Mouse (Mus musculus): ENCODE data around the gene Rab3d. TPM values are rescaled to one million over a fixed set of nuclear protein-coding genes. Genes with fewer than 3 reads are reported as not detected.
A peak's percentile ranks its signal among the peaks of the same experiment; 100 is the strongest.

The Rab3d gene
- polyA plus RNA-seq, 1 experiment from 2014 or later = 5.3 TPM

- no peaks in the 10 kb centered on the region for H3K9me3 ChIP-seq
- no peak overlapping the region for H3K4me3 ChIP-seq
- no peak overlapping the region for H3K27ac ChIP-seq
- peaks cover 23% of the 10 kb centered on the region for H3K36me3 ChIP-seq (replicated peaks)
- DNase-seq (ENCODE audit: extremely low spot score, low spot score) = no peak
- peaks cover 24% of the 10 kb centered on the region for H3K4me1 ChIP-seq
- 0 out of 2 replicates have a peak, but pooled peaks cover under 1% of the 10 kb centered on the region for H3K27me3 ChIP-seq (ENCODE audit: poor library complexity, severe bottlenecking)
- WGBS = 88% methylated on average over 4 of the region's 4 CpGs
Observed at GRCm38 (mm10) chr9:21923036-21923435, 5.0 kb upstream of the Rab3d start.

- 22% methylated on average over 5 of the region's 5 CpGs for WGBS
- DNase-seq (ENCODE audit: extremely low spot score, low spot score) = no peak
- H3K4me1 ChIP-seq = peaks cover 15% of the 10 kb centered on the region
- peak overlapping the region; percentile 73; the same call in 1 of the 2 replicates for H3K4me3 ChIP-seq
- H3K36me3 ChIP-seq (replicated peaks) = peaks cover 8% of the 10 kb centered on the region
- H3K27ac ChIP-seq = no peak overlapping the region
- no peaks in the 10 kb centered on the region for H3K9me3 ChIP-seq
- peaks cover 39% of the 10 kb centered on the region for H3K27me3 ChIP-seq (ENCODE audit: poor library complexity, severe bottlenecking)
Observed at GRCm38 (mm10) chr9:21918692-21919384, 846 bp upstream of the Rab3d start.

GRCm38 (mm10) chr9:21917493-21918034 is 428 bp downstream of the Rab3d start:
- 2% methylated on average over 35 of the region's 35 CpGs for WGBS
- H3K9me3 ChIP-seq = no peaks in the 10 kb centered on the region
- H3K27me3 ChIP-seq (ENCODE audit: poor library complexity, severe bottlenecking) = peaks cover 39% of the 10 kb centered on the region
- peaks cover 15% of the 10 kb centered on the region for H3K4me1 ChIP-seq
- H3K4me3 ChIP-seq = peak overlapping the region; percentile 73
- peak; percentile 24 for DNase-seq (ENCODE audit: extremely low spot score, low spot score)
- peaks cover 7% of the 10 kb centered on the region; the same call in 1 of the 2 replicates for H3K36me3 ChIP-seq (replicated peaks)
- peak overlapping the region; percentile 79 for H3K27ac ChIP-seq

- Histone ChIP-seq H3K9me3 (no peaks in the 10 kb centered on the region), H3K36me3 (replicated peaks) (peaks cover 7% of the 10 kb centered on the region; the same call in 1 of the 2 replicates), H3K4me3 (peak overlapping the region; percentile 73), H3K4me1 (peaks cover 15% of the 10 kb centered on the region), H3K27ac (no peak overlapping the region), H3K27me3 (ENCODE audit: poor library complexity, severe bottlenecking) (peaks cover 39% of the 10 kb centered on the region)
- 83% methylated on average over 3 of the region's 3 CpGs for WGBS
- no peak for DNase-seq (ENCODE audit: extremely low spot score, low spot score)
Observed at GRCm38 (mm10) chr9:21916851-21917492, 1.0 kb downstream of the Rab3d start.

GRCm38 (mm10) chr9:21909474-21910223 is 8.3 kb downstream of the Rab3d start:
- no peak overlapping the region for H3K4me3 ChIP-seq
- no peaks in the 10 kb centered on the region for H3K9me3 ChIP-seq
- H3K27ac ChIP-seq = no peak overlapping the region
- peaks cover 9% of the 10 kb centered on the region for H3K27me3 ChIP-seq (ENCODE audit: poor library complexity, severe bottlenecking)
- 81% methylated on average over 10 of the region's 10 CpGs for WGBS
- no peaks in the 10 kb centered on the region for H3K36me3 ChIP-seq (replicated peaks)
- no peaks in the 10 kb centered on the region for H3K4me1 ChIP-seq
- DNase-seq (ENCODE audit: extremely low spot score, low spot score) = no peak

GRCm38 (mm10) chr9:21908216-21908615 is 9.8 kb downstream of the Rab3d start:
- H3K27me3 ChIP-seq (ENCODE audit: poor library complexity, severe bottlenecking) = peaks cover 13% of the 10 kb centered on the region; the same call in 1 of the 2 replicates
- H3K36me3 ChIP-seq (replicated peaks) = no peaks in the 10 kb centered on the region
- no peak for DNase-seq (ENCODE audit: extremely low spot score, low spot score)
- H3K4me1 ChIP-seq = no peaks in the 10 kb centered on the region
- no peak overlapping the region for H3K27ac ChIP-seq
- H3K9me3 ChIP-seq = no peaks in the 10 kb centered on the region
- H3K4me3 ChIP-seq = no peak overlapping the region
- WGBS = 87% methylated on average over 11 of the region's 11 CpGs

GRCm38 (mm10) chr9:21904031-21904430 is 14.0 kb downstream of the Rab3d start:
- 87% methylated on average over 4 of the region's 4 CpGs for WGBS
- H3K36me3 ChIP-seq (replicated peaks) = no peaks in the 10 kb centered on the region
- H3K9me3 ChIP-seq = no peaks in the 10 kb centered on the region
- DNase-seq (ENCODE audit: extremely low spot score, low spot score) = no peak
- H3K27me3 ChIP-seq (ENCODE audit: poor library complexity, severe bottlenecking) = peaks cover 21% of the 10 kb centered on the region; the same call in 1 of the 2 replicates
- no peak overlapping the region for H3K27ac ChIP-seq
- H3K4me1 ChIP-seq = peaks cover 7% of the 10 kb centered on the region; the same call in 1 of the 2 replicates
- no peak overlapping the region for H3K4me3 ChIP-seq

GRCm38 (mm10) chr9:21901223-21901820 is 16.7 kb downstream of the Rab3d start:
- Histone ChIP-seq H3K4me1 (peaks cover 7% of the 10 kb centered on the region; the same call in 1 of the 2 replicates), H3K36me3 (replicated peaks) (no peaks in the 10 kb centered on the region), H3K4me3 (peak overlapping the region; percentile 42), H3K27me3 (ENCODE audit: poor library complexity, severe bottlenecking) (peaks cover 32% of the 10 kb centered on the region), H3K27ac (peak overlapping the region; percentile 59), H3K9me3 (no peaks in the 10 kb centered on the region)
- WGBS = 16% methylated on average over 10 of the region's 10 CpGs
- DNase-seq (ENCODE audit: extremely low spot score, low spot score) = peak; percentile 50

- Histone ChIP-seq H3K4me1 (no peaks in the 10 kb centered on the region), H3K27me3 (ENCODE audit: poor library complexity, severe bottlenecking) (no peaks in the 10 kb centered on the region), H3K36me3 (replicated peaks) (no peaks in the 10 kb centered on the region), H3K27ac (no peak overlapping the region), H3K4me3 (no peak overlapping the region), H3K9me3 (peaks cover 10% of the 10 kb centered on the region)
- no peak for DNase-seq (ENCODE audit: extremely low spot score, low spot score)
- WGBS = 72% methylated on average over 3 of the region's 3 CpGs
Observed at GRCm38 (mm10) chr9:21889229-21889628, 28.8 kb downstream of the Rab3d start.

- Histone ChIP-seq H3K27ac (no peak overlapping the region), H3K4me3 (no peak overlapping the region), H3K4me1 (no peaks in the 10 kb centered on the region), H3K9me3 (peaks cover 11% of the 10 kb centered on the region), H3K27me3 (ENCODE audit: poor library complexity, severe bottlenecking) (no peaks in the 10 kb centered on the region), H3K36me3 (replicated peaks) (no peaks in the 10 kb centered on the region)
- no peak for DNase-seq (ENCODE audit: extremely low spot score, low spot score)
- WGBS = 63% methylated on average over 3 of the region's 3 CpGs
Observed at GRCm38 (mm10) chr9:21876601-21877000, 41.4 kb downstream of the Rab3d start.

GRCm38 (mm10) chr9:21872204-21872603 is 45.8 kb downstream of the Rab3d start:
- H3K9me3 ChIP-seq = no peaks in the 10 kb centered on the region
- DNase-seq (ENCODE audit: extremely low spot score, low spot score) = no peak
- no peaks in the 10 kb centered on the region for H3K36me3 ChIP-seq (replicated peaks)
- no peak overlapping the region for H3K27ac ChIP-seq
- H3K27me3 ChIP-seq (ENCODE audit: poor library complexity, severe bottlenecking) = 0 out of 2 replicates have a peak, but pooled peaks cover 3% of the 10 kb centered on the region
- WGBS = 81% methylated on average over 4 of the region's 4 CpGs
- H3K4me3 ChIP-seq = no peak overlapping the region
- H3K4me1 ChIP-seq = no peaks in the 10 kb centered on the region

GRCm38 (mm10) chr9:21870879-21871524 is 47.0 kb downstream of the Rab3d start:
- DNase-seq (ENCODE audit: extremely low spot score, low spot score) = peak; percentile 50
- Histone ChIP-seq H3K36me3 (replicated peaks) (no peaks in the 10 kb centered on the region), H3K4me3 (peak overlapping the region; percentile 31; the same call in 1 of the 2 replicates), H3K9me3 (no peaks in the 10 kb centered on the region), H3K27me3 (ENCODE audit: poor library complexity, severe bottlenecking) (0 out of 2 replicates have a peak, but pooled peaks cover 3% of the 10 kb centered on the region), H3K27ac (no peak overlapping the region), H3K4me1 (0 out of 2 replicates have a peak, but pooled peaks cover 4% of the 10 kb centered on the region)
- WGBS = 17% methylated on average over 20 of the region's 20 CpGs

Data from forebrain, embryonic 10.5 days (tissue).